Mouse (Mus musculus) heart, embryonic 16.5 days (tissue): ENCODE data around the gene Vmn2r42. TPM values are rescaled to one million over a fixed set of nuclear protein-coding genes. Genes with fewer than 3 reads are reported as not detected.
"Not testable (repeated sequence)": the region's sequence is repeated elsewhere in the genome, so short reads cannot be mapped to it uniquely, and the experiment has no call there.

ENCODE experiments used
- ATAC-seq: fragments of 200-750 bp; cut with Nextera tagmentation; replicated peaks from 2 replicates; pipeline ENCODE4 v1.8.0; 2017; ENCODE audit warnings: moderate number of reproducible peaks; ENCODE audit not compliant: insufficient read depth, low FRiP score; ENCODE audit errors: extremely low read depth
- H3K27ac ChIP-seq: fragments of 300-500 bp; sonication (generic); 2 replicates; pipeline ENCODE4 v1.5.1; 2014; ENCODE audit warnings: mild to moderate bottlenecking, low read length, control low read depth, moderate library complexity
- H3K27me3 ChIP-seq: fragments of 300-500 bp; sonication (generic); 2 replicates; pipeline ENCODE4 v1.6.1; 2014; ENCODE audit warnings: low read length, mixed read lengths; ENCODE audit not compliant: control insufficient read depth, insufficient read depth
- H3K36me3 ChIP-seq: fragments of 300-500 bp; sonication (generic); 2 replicates; pipeline ENCODE4 v1.6.1; 2014; ENCODE audit not compliant: control insufficient read depth, insufficient read depth
- H3K4me1 ChIP-seq: fragments of 300-500 bp; sonication (generic); 2 replicates; pipeline ENCODE4 v1.6.1; 2014; ENCODE audit warnings: low read length, mixed read lengths; ENCODE audit not compliant: control insufficient read depth, insufficient read depth
- H3K4me2 ChIP-seq: fragments of 300-500 bp; sonication (generic); 2 replicates; pipeline ENCODE4 v1.6.1; 2014; ENCODE audit warnings: low read depth, mild to moderate bottlenecking, control low read depth, low read length
- H3K4me3 ChIP-seq: fragments of 300-500 bp; sonication (generic); 2 replicates; pipeline ENCODE4 v1.5.1; 2014; ENCODE audit warnings: mild to moderate bottlenecking, control low read depth, low read length
- H3K9ac ChIP-seq: fragments of 300-500 bp; sonication (generic); 2 replicates; pipeline ENCODE4 v1.6.1; 2014; ENCODE audit warnings: low read length, control low read depth
- H3K9me3 ChIP-seq: fragments of 300-500 bp; sonication (generic); replicated peaks from 2 replicates; pipeline ENCODE4 v1.6.1; 2016; ENCODE audit warnings: low read length; ENCODE audit not compliant: control insufficient read depth
- WGBS: fragments of 180-500 bp; shearing (Covaris S2); extraction: QIAGEN DNeasy Blood & Tissue Kit; methylation state at CpG from one replicate; pipeline ENCODE4 v1.1.7; 2014; 5-methylcytosine and 5-hydroxymethylcytosine counted together
- polyA plus RNA-seq: library from polyadenylated mRNA; unstranded; fragments of >200 nt; fragmentation: Nextera tagmentation; extraction: Ambion mirVana; gene quantifications from 2 replicates; pipeline ENCODE4 v1.2.1, GENCODE M21; 2015

Gene Vmn2r42
- polyA plus RNA-seq, result not detected in 2 replicates

GRCm38 (mm10) chr7:8200220-8200619 is at the start of gene Vmn2r42:
Gene Vmn2r42, minus strand, starts transcription at chr7:8200320.
- not testable (repeated sequence) for H3K4me1 ChIP-seq, H3K4me2 ChIP-seq, ATAC-seq, H3K9me3 ChIP-seq, H3K27me3 ChIP-seq, H3K36me3 ChIP-seq, H3K9ac ChIP-seq, H3K4me3 ChIP-seq, H3K27ac ChIP-seq
- WGBS, result no CpG with 5 or more reads among the region's 2 CpGs

DNA sequence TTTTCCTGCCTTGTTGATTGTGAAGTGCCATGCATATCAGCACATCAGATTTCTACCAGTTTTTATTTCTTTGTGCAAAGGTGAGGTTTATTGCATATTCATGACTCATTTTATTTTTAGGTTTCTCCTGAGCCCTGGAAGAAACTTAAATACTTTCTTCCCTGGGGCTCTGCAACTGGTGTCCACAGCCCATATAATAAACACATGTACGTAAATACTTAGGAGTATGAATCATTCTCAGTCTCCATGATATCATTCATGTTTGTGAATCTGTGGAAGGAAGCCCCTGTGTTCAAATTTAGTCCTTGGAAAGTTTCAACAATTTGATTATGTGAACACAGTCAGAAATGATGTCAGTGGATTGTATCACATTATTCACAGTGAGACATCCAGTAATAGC is 38.6 kb downstream of the Vmn2r42 start, which contains the start of gene Vmn2r41:
Vmn2r41 (minus strand) TSS at position 101 of the 400 bp plus-strand sequence.
- no CpG with 5 or more reads among the region's 1 CpGs for WGBS

More for the DNA sequence above, 38.6 kb downstream of the Vmn2r42 start, which contains the start of gene Vmn2r41:
- H3K4me3 ChIP-seq, H3K9me3 ChIP-seq, H3K4me2 ChIP-seq, ATAC-seq, H3K9ac ChIP-seq, H3K27ac ChIP-seq, H3K36me3 ChIP-seq, H3K27me3 ChIP-seq, H3K4me1 ChIP-seq: not testable (repeated sequence)

Other genes with a start within 250 kb of the Vmn2r42 start
- gene Vmn2r41, start 38.7 kb downstream of the Vmn2r42 start, polyA plus RNA-seq, result not detected in 2 replicates
- not detected in 2 replicates for gene Vmn2r43, start 60.3 kb upstream of the Vmn2r42 start, polyA plus RNA-seq
- gene Vmn2r44, start 183.0 kb upstream of the Vmn2r42 start, polyA plus RNA-seq, result not detected in 2 replicates